Mouse (Mus musculus) C2C12 (cell line): ENCODE results near the gene Phkb.
"Not testable (repeated sequence)": the region's sequence is repeated elsewhere in the genome, so short reads cannot be mapped to it uniquely, and the experiment has no call there.

Experiments
- CTCF ChIP-seq: IDR thresholded peaks from one replicate; pipeline ENCODE4 v1.5.1; 2011; ENCODE audit not compliant: control insufficient read depth, insufficient read depth, insufficient read length
- MAX ChIP-seq: IDR thresholded peaks from one replicate; pipeline ENCODE4 v1.6.1; 2011; ENCODE audit warnings: mild to moderate bottlenecking, control low read depth
- MYOD1 ChIP-seq: IDR thresholded peaks from one replicate; pipeline ENCODE4 v1.6.1; 2011; ENCODE audit warnings: low read depth; ENCODE audit not compliant: control insufficient read depth, insufficient read length
- MYOG ChIP-seq: IDR thresholded peaks from one replicate; pipeline ENCODE4 v1.6.1; 2011; ENCODE audit not compliant: control insufficient read depth, insufficient read length; ENCODE audit errors: extremely low read depth
- USF1 ChIP-seq: IDR thresholded peaks from one replicate; pipeline ENCODE4 v1.6.1; 2011; ENCODE audit warnings: low read depth, mild to moderate bottlenecking, control low read depth, moderate library complexity

GRCm38 (mm10) chr8:85857227-85857896 lies 16.6 kb downstream of the Phkb start:
- TF ChIP-seq MYOD1, CTCF, MAX, MYOG, USF1: not testable (repeated sequence)
